15 mouse cellular contexts compared by ENCODE assay signal in genomic region chr4:44062816-44063215, GRCm38 (mm10).
"Had no signal": no experiment of that assay in that cellular context is flagged by ENCODE, and none has a peak within 500 bp of the region (broad histone marks: within the 10 kb centered on the region; RNA-seq: fewer than 3 reads in every experiment).

No protein-coding gene starts in this region.

- DNase-seq: liver, embryonic 13.5 days; liver, postnatal 0 days; lung, postnatal 14 days; midbrain, embryonic 14.5 days; retina, postnatal 1 day; right cerebral cortex, postnatal 25 days; thymus, adult 18-20 months had no signal

- H3K9ac ChIP-seq: limb, embryonic 15.5 days; liver, embryonic 13.5 days; liver, postnatal 0 days; lung, embryonic 15.5 days; neural tube, embryonic 13.5 days had no signal

- H3K4me3 ChIP-seq: left cerebral cortex, adult 2 months; limb, embryonic 15.5 days; liver, embryonic 13.5 days; lung, embryonic 15.5 days; myocyte; neural tube, embryonic 13.5 days had no signal

- H3K27ac ChIP-seq: kidney, postnatal 0 days; limb, embryonic 15.5 days; macrophage; neural tube, embryonic 13.5 days; stomach, postnatal 0 days had no signal

- H3K9me3 ChIP-seq: limb, embryonic 15.5 days; liver, embryonic 13.5 days; lung, embryonic 15.5 days; neural tube, embryonic 13.5 days had no signal
